13 mouse cellular contexts compared by ENCODE assay signal in the genomic region with DNA sequence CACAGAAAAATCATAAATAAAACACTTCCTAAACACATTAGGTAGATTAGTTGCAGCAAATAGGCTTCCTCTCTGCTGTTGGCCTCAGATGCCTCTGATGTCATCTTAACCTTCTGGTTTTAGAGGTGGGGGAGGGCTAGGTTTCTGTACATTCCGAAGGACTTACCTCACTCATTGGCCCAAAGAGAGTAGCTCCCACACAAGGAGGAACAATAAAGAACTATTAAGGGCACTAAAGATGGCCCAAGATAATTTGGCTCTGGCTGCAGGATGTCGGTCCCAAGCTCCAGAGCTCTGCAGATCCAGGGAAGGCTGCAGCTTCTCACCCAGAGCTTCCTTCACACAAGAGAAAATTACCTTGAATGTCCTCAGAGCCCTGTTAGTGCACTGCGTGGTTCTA.
DNase-seq lines count a peak whose midpoint lies in the region; ATAC-seq lines count a peak whose summit lies in the region.
"Had no signal": no experiment of that assay in that cellular context is flagged by ENCODE, and none has a peak within 500 bp of the region (broad histone marks: within the 10 kb centered on the region; RNA-seq: fewer than 3 reads in every experiment).

No protein-coding gene starts in this region.

- H3K27ac ChIP-seq in embryonic facial prominence, embryonic 11.5 days (replicated peaks; ENCODE audit: low read depth, low read length) = no peak overlapping the region
- H3K27ac ChIP-seq in embryonic facial prominence, embryonic 10.5 days (replicated peaks) = no peak overlapping the region
- 0 out of 2 replicates have a peak overlapping the region, but pooled peaks have one; percentile 23 for H3K27ac ChIP-seq in neural tube, embryonic 13.5 days (replicated peaks)
- peak overlapping the region; percentile 62 for H3K27ac ChIP-seq in heart, embryonic 16.5 days (ENCODE audit: low read length)
- H3K27ac ChIP-seq: embryonic facial prominence, embryonic 13.5 days; limb, embryonic 15.5 days; neural tube, embryonic 15.5 days had no signal

- peak; percentile 39 for DNase-seq in embryonic facial prominence, embryonic 11.5 days (ENCODE audit: low spot score)
- no peak for DNase-seq in embryonic facial prominence, embryonic 10.5 days (ENCODE audit: low spot score)
- no peak for DNase-seq in neural tube, embryonic 10.5 days (ENCODE audit: extremely low spot score, low spot score)
- no peak for DNase-seq in ovary, adult 18-20 months (ENCODE audit: low spot score)
- no peak for DNase-seq in right cerebral cortex, adult 18-20 months
- no peak for DNase-seq in frontal cortex, postnatal 10 days (ENCODE audit: low spot score in 2 of 2)
- DNase-seq: cerebellum, adult 11 months; gastrocnemius, postnatal 36 days had no signal

- H3K27me3 ChIP-seq in embryonic facial prominence, embryonic 11.5 days (ENCODE audit: control insufficient read depth, insufficient read depth, low read length) = no peaks in the 10 kb centered on the region
- H3K27me3 ChIP-seq in embryonic facial prominence, embryonic 10.5 days (replicated peaks; ENCODE audit: low read depth, poor library complexity, severe bottlenecking) = no peaks in the 10 kb centered on the region
- no peaks in the 10 kb centered on the region for H3K27me3 ChIP-seq in neural tube, embryonic 13.5 days
- H3K27me3 ChIP-seq in heart, embryonic 16.5 days (ENCODE audit: control insufficient read depth, insufficient read depth, low read length) = no peaks in the 10 kb centered on the region
- H3K27me3 ChIP-seq: embryonic facial prominence, embryonic 13.5 days; limb, embryonic 15.5 days; neural tube, embryonic 15.5 days had no signal

- no peak overlapping the region for H3K4me3 ChIP-seq in embryonic facial prominence, embryonic 11.5 days (ENCODE audit: low read depth, low read length)
- H3K4me3 ChIP-seq in embryonic facial prominence, embryonic 10.5 days = no peak overlapping the region
- H3K4me3 ChIP-seq in neural tube, embryonic 13.5 days = no peak overlapping the region
- no peak overlapping the region for H3K4me3 ChIP-seq in heart, embryonic 16.5 days (ENCODE audit: low read length)
- H3K4me3 ChIP-seq: embryonic facial prominence, embryonic 13.5 days; limb, embryonic 15.5 days; neural tube, embryonic 15.5 days had no signal

- no peaks in the 10 kb centered on the region for H3K36me3 ChIP-seq in embryonic facial prominence, embryonic 11.5 days (replicated peaks; ENCODE audit: control insufficient read depth, insufficient read depth, low read depth, low read length)
- H3K36me3 ChIP-seq in embryonic facial prominence, embryonic 10.5 days (replicated peaks) = no peaks in the 10 kb centered on the region
- no peaks in the 10 kb centered on the region for H3K36me3 ChIP-seq in neural tube, embryonic 13.5 days
- H3K36me3 ChIP-seq in heart, embryonic 16.5 days (ENCODE audit: control insufficient read depth, insufficient read depth) = no peaks in the 10 kb centered on the region
- H3K36me3 ChIP-seq: embryonic facial prominence, embryonic 13.5 days; neural tube, embryonic 15.5 days had no signal

- H3K4me1 ChIP-seq in embryonic facial prominence, embryonic 11.5 days (ENCODE audit: control insufficient read depth, insufficient read depth, low read length) = no peaks in the 10 kb centered on the region
- peaks cover 16% of the 10 kb centered on the region for H3K4me1 ChIP-seq in embryonic facial prominence, embryonic 10.5 days
- H3K4me1 ChIP-seq in neural tube, embryonic 13.5 days (replicated peaks) = peaks cover 22% of the 10 kb centered on the region
- peaks cover 15% of the 10 kb centered on the region for H3K4me1 ChIP-seq in heart, embryonic 16.5 days (ENCODE audit: control insufficient read depth, insufficient read depth, low read length)

- 49% methylated on average over 3 of the region's 3 CpGs for WGBS in embryonic facial prominence, embryonic 11.5 days
- WGBS in embryonic facial prominence, embryonic 10.5 days = 57% methylated on average over 3 of the region's 3 CpGs
- 17% methylated on average over 3 of the region's 3 CpGs for WGBS in neural tube, embryonic 13.5 days
- 25% methylated on average over 3 of the region's 3 CpGs for WGBS in heart, embryonic 16.5 days

- H3K4me2 ChIP-seq in embryonic facial prominence, embryonic 11.5 days (ENCODE audit: low read depth, low read length) = no peak overlapping the region
- no peak overlapping the region for H3K4me2 ChIP-seq in neural tube, embryonic 13.5 days
- H3K4me2 ChIP-seq in heart, embryonic 16.5 days (ENCODE audit: low read depth, low read length) = no peak overlapping the region
- H3K4me2 ChIP-seq: embryonic facial prominence, embryonic 13.5 days; limb, embryonic 15.5 days; neural tube, embryonic 15.5 days had no signal

- H3K9me3 ChIP-seq in embryonic facial prominence, embryonic 11.5 days (replicated peaks; ENCODE audit: control insufficient read depth, low read length) = no peaks in the 10 kb centered on the region
- H3K9me3 ChIP-seq in embryonic facial prominence, embryonic 10.5 days = no peaks in the 10 kb centered on the region
- no peaks in the 10 kb centered on the region for H3K9me3 ChIP-seq in neural tube, embryonic 13.5 days
- H3K9me3 ChIP-seq in heart, embryonic 16.5 days (replicated peaks; ENCODE audit: control insufficient read depth, low read length) = no peaks in the 10 kb centered on the region
- H3K9me3 ChIP-seq: embryonic facial prominence, embryonic 13.5 days; limb, embryonic 15.5 days; neural tube, embryonic 15.5 days had no signal

- no peak for ATAC-seq in embryonic facial prominence, embryonic 11.5 days (replicated peaks; ENCODE audit: insufficient number of reproducible peaks, low FRiP score, low TSS enrichment, low read depth)
- no peak for ATAC-seq in neural tube, embryonic 13.5 days (ENCODE audit: low read depth)
- ATAC-seq in heart, embryonic 16.5 days (replicated peaks; ENCODE audit: extremely low read depth, insufficient read depth, low FRiP score) = peak; percentile 55; the same call in 1 of the 2 replicates

- H3K9ac ChIP-seq in embryonic facial prominence, embryonic 11.5 days (replicated peaks; ENCODE audit: low read length) = no peak overlapping the region
- no peak overlapping the region for H3K9ac ChIP-seq in neural tube, embryonic 13.5 days
- no peak overlapping the region for H3K9ac ChIP-seq in heart, embryonic 16.5 days (ENCODE audit: low read length)
- H3K9ac ChIP-seq: embryonic facial prominence, embryonic 13.5 days; limb, embryonic 15.5 days; neural tube, embryonic 15.5 days had no signal

Comparison
In these comparisons a context has a peak if more than half of its experiments do, and no peak if none do; other contexts are left out.
1. H3K27ac ChIP-seq: peak in neural tube, embryonic 13.5 days (single experiment) and heart, embryonic 16.5 days (single experiment); none in embryonic facial prominence, embryonic 11.5 days (single experiment) and embryonic facial prominence, embryonic 10.5 days (single experiment).